Mouse (Mus musculus): ENCODE results near the gene Lenep.

Gene Lenep

DNA sequence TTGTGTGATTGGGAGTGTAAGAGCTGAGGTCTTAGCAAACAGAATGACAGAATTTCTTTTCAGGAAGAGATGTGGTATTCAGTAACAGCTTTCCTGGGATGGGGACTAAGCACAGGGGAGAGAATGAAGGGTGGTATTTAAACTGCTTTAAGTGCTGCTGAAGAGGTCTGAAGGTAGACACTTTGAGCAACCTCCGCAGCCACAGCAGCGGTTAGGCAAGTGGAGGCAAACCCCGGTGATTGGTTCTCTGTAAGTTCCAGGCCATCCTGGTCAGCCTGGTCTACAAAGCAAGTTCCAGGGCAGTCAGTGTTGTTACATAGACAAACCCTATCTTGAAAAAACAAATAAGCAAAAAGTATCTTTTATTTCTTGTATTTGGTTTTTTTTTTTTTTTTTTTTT, 17.4 kb upstream of the Lenep start:
- no peak for DNase-seq (ENCODE audit: low spot score in 2 of 2)

GRCm38 (mm10) chr3:89419571-89419970, 17.0 kb upstream of the Lenep start:
- DNase-seq (ENCODE audit: low spot score in 2 of 2): no peak

GRCm38 (mm10) chr3:89418861-89419250, 16.3 kb upstream of the Lenep start:
- no peak for DNase-seq (ENCODE audit: low spot score in 2 of 2)

GRCm38 (mm10) chr3:89418170-89418860, 15.7 kb upstream of the Lenep start, which contains the start of the genes Cks1b and Shc1:
TSS of gene Cks1b (minus strand) at chr3:89418383.
TSS of gene Shc1 (plus strand) at chr3:89418443.
- DNase-seq (ENCODE audit: low spot score in 2 of 2): peak; percentile 87 to 96

DNA sequence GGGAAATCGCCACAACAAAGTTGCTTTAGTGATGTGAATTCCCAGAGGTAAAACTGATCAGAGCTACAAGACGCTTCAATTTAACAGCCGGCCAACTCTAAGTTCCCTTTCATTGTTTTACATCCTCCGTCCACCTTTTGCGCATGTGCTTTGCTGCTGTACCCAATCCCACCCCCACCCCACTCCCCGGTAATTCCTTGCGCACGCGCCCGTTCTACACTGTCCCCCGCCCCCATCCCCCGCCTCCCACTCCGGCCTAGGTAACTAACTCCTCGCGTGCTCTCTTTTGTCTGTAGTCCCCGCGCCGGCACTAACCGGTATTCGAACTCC, 15.2 kb upstream of the Lenep start:
- no peak for DNase-seq (ENCODE audit: low spot score in 2 of 2)

GRCm38 (mm10) chr3:89417131-89417530, 14.5 kb upstream of the Lenep start:
- no peak for DNase-seq (ENCODE audit: low spot score in 2 of 2)

DNA sequence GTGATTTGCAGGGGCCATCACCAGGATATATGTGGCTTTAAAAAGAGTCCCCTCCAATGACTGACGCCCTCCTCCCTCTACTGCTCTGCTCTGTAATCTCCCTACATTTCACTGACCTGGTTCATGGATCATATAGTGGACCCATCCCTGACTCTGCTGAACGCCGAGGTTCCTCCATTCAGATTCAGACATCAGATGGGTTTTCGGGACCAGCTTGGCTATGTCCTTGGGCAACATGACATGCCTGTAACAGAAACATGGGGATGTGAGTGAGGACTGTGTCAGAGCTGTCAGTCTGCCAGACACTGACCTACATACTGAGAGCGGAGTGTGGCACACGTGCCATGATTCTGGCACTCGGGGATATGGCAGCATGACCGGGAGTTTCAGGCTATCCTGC, 13.6 kb upstream of the Lenep start:
- no peak for DNase-seq (ENCODE audit: low spot score in 2 of 2)

DNA sequence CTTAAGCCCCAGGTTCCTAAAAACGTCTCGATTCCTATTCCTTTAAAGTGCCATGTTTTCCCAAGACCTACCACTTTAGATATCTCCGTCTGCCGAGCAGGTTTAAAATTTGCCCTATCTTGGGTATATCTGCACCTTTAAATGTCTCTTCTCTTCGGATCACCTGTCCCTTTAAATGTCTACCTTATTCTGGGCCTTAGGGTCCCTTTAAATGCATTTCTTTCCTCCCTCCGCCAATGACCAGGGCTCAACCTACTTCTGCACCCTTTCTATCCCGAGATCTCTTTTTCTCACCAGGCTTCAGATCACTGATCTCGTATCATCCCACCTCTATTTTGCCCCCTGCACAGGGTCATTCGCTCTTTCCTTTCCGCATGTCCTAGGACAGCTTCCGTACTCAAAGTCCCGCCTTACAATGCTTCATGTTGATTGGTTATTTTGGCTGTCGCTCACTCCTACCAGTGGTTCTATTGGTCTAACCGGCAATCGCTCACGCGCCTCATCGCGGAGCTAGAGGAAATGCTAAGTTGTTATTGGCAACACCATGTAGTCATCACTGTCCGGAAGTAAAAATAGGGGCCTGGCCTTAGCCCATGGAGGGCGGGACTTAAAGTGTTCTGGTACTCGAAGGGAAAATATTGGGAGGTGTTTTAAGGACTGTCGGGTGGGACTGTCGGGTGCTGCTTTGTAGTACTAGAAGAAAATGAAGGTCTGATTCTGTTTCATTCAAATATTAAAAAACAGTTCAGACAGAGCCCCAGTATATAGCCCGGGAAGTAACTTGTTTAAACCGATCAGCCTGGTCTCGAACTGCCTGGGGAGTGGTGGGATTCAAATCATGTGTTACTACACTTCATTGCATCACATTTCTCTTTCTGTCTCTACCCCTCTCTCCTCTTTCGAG, 9.1 kb upstream of the Lenep start, which contains the start of gene Flad1:
Gene Flad1 (minus strand): TSS at position 381 of the 904 bp plus-strand sequence.
- peak; percentile 100 for DNase-seq (ENCODE audit: low spot score in 2 of 2)

DNA sequence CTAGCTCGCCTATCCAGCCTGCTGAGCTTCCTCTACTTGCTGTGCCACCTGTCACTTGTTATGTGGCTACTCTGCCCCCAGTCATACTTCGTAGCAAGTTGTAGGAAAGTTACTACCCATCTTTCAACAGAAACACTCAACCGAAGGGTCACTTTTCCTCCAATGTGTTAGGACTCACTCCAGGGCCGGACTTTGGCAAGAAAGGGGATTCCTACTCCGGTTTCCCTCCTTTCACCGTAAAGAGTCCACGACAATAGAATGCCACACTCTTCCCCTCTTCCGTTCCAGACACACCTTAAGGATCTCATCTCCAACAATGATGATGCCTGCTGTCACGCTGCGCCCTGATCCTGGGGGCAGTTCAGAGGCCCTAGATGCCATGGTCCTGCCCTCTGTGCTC, 8.3 kb upstream of the Lenep start:
- DNase-seq (ENCODE audit: low spot score in 2 of 2): no peak

GRCm38 (mm10) chr3:89409701-89410100, 7.1 kb upstream of the Lenep start:
- DNase-seq (ENCODE audit: low spot score in 2 of 2): no peak

- no peak for DNase-seq (ENCODE audit: low spot score in 2 of 2)
Measured at GRCm38 (mm10) chr3:89408448-89408847, 5.9 kb upstream of the Lenep start.

DNA sequence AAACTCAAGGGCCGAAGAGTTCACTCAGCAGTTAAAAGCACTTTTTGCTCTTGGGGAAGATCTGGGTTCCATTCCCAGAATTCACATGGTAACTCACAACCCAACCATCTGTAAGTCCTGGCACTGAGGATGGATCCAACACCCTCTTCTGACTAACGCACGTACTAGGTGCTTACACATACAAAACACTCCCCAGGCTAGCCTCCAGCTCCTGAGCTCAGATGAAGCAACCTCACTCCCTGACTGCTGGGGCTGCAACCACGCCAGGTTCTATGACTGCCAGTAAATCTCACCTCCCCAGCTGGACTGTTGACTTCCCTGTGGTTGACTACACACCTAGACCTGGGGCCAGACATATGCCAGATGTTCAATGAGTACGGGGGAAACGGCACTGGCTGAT, 4.3 kb upstream of the Lenep start:
- DNase-seq (ENCODE audit: low spot score in 2 of 2): no peak

- DNase-seq (ENCODE audit: low spot score in 2 of 2): no peak
Measured at GRCm38 (mm10) chr3:89401329-89401728, 1.3 kb downstream of the Lenep start.

DNA sequence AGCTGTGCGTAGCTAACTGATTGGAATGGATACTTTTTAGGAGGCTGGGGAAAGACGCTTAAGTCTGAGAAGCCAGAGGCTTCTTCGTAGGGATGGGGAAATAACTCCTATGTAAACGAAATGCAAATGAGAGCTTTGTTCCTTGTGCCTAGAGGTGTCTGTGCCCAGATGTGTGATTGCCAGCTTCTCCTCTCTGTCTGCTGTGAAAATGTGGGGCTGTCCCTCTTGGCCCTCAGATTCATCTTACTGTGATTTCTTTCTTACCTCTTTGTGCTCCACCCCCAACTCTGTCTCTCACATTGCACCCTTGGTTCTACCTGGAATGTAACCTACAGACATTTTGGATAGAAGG, 6.0 kb downstream of the Lenep start:
- DNase-seq (ENCODE audit: low spot score in 2 of 2): no peak

DNA sequence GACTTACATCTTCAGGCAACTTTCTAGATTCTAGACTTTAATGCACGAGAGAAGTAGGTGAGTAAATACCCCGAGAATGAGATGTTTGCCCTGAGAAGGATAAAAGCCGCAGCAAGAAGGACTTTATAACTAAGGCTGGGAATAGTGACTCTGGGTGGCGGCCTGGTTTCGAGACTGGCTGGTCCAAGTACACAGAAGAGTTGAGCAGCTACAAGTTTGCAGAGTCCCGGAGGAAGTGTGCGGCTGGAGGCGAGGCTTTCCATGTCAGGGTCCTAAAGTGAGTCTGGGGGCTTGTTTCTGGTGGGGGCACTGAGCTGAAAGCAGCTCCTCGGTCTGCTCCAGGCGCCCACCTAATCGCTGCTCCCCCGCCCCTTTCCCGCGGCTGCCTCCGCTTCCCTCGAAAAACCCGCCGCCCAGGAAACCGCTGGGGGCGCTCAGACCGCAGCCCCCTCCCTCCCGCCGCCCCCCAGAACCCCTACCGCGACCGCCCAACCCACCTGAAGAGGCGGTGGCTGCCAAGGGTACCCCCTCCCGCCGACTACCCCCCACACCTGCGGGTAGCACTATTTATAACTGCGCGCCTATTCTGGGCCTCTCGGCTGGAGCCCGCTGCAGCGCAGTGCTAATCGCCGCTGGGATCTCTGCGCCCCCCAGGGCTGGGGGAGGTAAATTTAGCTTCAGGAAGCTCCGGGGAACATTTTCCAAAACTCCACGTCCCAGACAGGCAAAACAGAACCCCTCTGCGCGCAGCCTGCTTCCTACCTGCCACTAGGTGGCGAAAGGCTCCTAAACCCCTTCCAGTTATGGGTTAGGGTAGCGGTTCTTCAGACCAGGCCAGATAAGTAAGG, 6.6 kb downstream of the Lenep start:
- DNase-seq (ENCODE audit: low spot score in 2 of 2): no peak

DNA sequence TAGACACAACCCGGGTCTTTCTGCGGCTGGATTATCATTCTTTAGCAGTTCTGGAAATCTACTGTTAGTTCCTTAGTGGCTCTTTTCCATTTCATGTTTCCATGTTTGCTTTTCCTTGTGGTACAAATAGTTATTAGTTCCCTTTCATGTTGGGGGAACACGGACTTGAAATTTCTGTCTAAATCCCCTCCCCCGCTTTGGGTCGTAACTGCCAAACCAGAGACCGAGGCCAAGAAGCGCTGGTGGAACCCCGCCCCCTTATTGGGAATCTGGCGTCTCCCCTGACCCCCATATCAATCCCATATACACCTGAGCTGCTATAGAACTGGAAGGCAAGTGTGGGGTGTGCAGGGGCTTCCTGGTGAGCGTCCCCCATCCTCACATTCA, 7.2 kb downstream of the Lenep start:
- no peak for DNase-seq (ENCODE audit: low spot score in 2 of 2)

- peak in 1 of 2 experiments; percentile 62 for DNase-seq (ENCODE audit: low spot score in 2 of 2)
Measured at GRCm38 (mm10) chr3:89394894-89395256, 7.7 kb downstream of the Lenep start.

DNA sequence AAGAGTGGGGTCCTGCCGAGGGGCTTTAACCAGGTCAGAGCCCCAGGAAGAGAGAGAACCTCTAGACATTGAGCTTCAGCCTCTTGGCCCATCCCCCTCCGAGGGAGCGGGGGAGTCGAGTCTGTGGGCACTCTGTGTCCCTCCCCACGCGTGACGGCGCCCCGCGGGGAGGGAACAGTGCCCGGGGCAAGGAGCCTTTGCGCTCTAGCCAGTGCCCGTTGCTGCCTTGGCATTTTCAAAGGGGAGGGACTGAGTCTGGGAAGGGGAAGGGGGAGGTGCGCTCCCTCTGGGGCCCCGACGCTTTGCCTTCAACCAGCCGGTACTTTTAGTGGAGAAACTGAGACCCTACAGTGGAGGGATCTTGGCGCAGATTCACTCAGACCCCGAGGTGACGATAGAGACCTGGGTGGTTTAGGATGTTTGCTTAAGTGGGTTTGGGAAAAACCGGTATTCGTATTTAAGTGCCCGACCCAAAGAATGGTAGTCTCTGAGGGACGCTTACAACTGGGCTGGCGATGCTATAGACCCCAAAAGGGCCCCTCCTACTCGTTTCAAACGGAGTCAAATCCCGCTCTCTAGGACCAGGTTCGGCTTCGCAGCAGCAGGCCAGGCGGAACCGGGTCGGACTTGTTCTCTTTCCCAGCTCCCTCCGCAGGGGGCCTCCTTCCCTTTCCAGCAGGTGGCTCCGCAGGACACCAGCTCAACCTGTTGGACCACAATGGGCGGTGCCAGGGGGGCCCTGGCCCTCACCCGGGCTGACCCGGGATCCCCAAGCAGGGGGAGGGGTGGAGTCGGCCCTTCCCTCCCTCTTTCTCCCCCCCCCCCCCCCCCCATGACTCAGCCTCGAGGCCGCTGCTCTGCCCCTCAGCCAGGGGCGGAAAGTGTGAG, 8.3 kb downstream of the Lenep start, which contains the start of gene Zbtb7b:
Gene Zbtb7b (minus strand): TSS at position 771 of the 888 bp plus-strand sequence.
- peak in 1 of 2 experiments; percentile 48 for DNase-seq (ENCODE audit: low spot score in 2 of 2)

DNA sequence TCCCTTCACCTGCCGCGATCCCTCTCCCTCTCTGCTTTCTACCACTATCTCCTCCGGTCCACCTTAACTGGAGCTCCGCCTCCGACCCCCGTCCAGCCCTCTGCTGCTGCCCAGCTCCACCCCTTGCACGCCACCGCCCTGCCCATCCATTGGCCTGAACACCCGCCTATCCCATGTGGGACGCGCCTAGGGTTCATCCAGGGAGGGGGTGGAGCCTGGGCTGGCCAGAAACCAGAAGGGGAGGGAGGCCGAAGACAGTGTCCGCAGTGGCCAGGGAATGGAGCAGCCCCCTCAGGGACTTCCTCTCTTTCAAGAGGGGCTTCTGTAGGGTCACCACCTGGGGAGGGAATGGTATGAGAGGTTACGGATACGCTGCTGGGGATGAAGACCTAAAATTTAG, 9.0 kb downstream of the Lenep start:
- peak; percentile 91 to 94 for DNase-seq (ENCODE audit: low spot score in 2 of 2)

- no peak for DNase-seq (ENCODE audit: low spot score in 2 of 2)
Measured at GRCm38 (mm10) chr3:89392871-89393311, 9.7 kb downstream of the Lenep start.

Measured in frontal cortex, postnatal 14 days (tissue).